ENCODE assay signal across 9 mouse cellular contexts in genomic region chr17:84510355-84510754, GRCm38 (mm10). TPM values are rescaled to one million over a fixed set of nuclear protein-coding genes. Genes with fewer than 3 reads are reported as not detected.
A peak's percentile ranks its signal among the peaks of the same experiment; 100 is the strongest.
DNase-seq lines count a peak whose midpoint lies in the region; ATAC-seq and TF ChIP-seq lines count a peak whose summit lies in the region.
"Had no signal": no experiment of that assay in that cellular context is flagged by ENCODE, and none has a peak within 500 bp of the region (broad histone marks: within the 10 kb centered on the region; RNA-seq: fewer than 3 reads in every experiment).

No protein-coding gene starts in this region.

- no peaks in the 10 kb centered on the region for H3K27me3 ChIP-seq in heart, embryonic 12.5 days (replicated peaks)
- H3K27me3 ChIP-seq in kidney, embryonic 15.5 days: no peaks in the 10 kb centered on the region
- H3K27me3 ChIP-seq in limb, embryonic 14.5 days (ENCODE audit: control insufficient read depth, insufficient read depth, low read length): no peaks in the 10 kb centered on the region

- H3K9me3 ChIP-seq in heart, embryonic 12.5 days (replicated peaks): no peaks in the 10 kb centered on the region
- no peaks in the 10 kb centered on the region for H3K9me3 ChIP-seq in kidney, embryonic 15.5 days (replicated peaks)
- H3K9me3 ChIP-seq in limb, embryonic 14.5 days (ENCODE audit: control insufficient read depth, low read length): no peaks in the 10 kb centered on the region
- H3K9me3 ChIP-seq: G1E had no signal

- TF ChIP-seq POLR2A in limb, embryonic 14.5 days (IDR thresholded peaks at IDR 0.05; ENCODE audit: borderline replicate concordance, extremely low read depth, insufficient read depth, insufficient read length): no peak

- peak; percentile 96 for DNase-seq in heart, adult 11 months
- peak; percentile 55 for DNase-seq in MN1 (ENCODE audit: low spot score)
- DNase-seq in limb, embryonic 14.5 days (ENCODE audit: low spot score): peak; percentile 87
- no peak for DNase-seq in thymus, postnatal 25 days
- no peak for DNase-seq in cerebellum, adult 8-10 months

- no peaks in the 10 kb centered on the region for H3K36me3 ChIP-seq in heart, embryonic 12.5 days
- no peaks in the 10 kb centered on the region for H3K36me3 ChIP-seq in kidney, embryonic 15.5 days
- H3K36me3 ChIP-seq in limb, embryonic 14.5 days (ENCODE audit: control insufficient read depth, insufficient read depth, low read length): no peaks in the 10 kb centered on the region
- H3K36me3 ChIP-seq: G1E had no signal

- no peak overlapping the region for H3K4me3 ChIP-seq in heart, embryonic 12.5 days
- no peak overlapping the region for H3K4me3 ChIP-seq in kidney, embryonic 15.5 days (replicated peaks)
- no peak overlapping the region for H3K4me3 ChIP-seq in limb, embryonic 14.5 days (replicated peaks; ENCODE audit: low read length)

- no peak for ATAC-seq in heart, embryonic 12.5 days (ENCODE audit: insufficient number of reproducible peaks, low FRiP score)
- peak; percentile 77 for ATAC-seq in frontal cortex, adult (ENCODE audit: low TSS enrichment)
- 0 out of 2 replicates have a peak, but pooled peaks have one; percentile 20 for ATAC-seq in kidney, embryonic 15.5 days (replicated peaks; ENCODE audit: low FRiP score)
- ATAC-seq in limb, embryonic 14.5 days (ENCODE audit: low FRiP score, low read depth): peak; percentile 45; the same call in 1 of the 2 replicates

- H3K9ac ChIP-seq in heart, embryonic 12.5 days: no peak overlapping the region
- no peak overlapping the region for H3K9ac ChIP-seq in kidney, embryonic 15.5 days
- H3K9ac ChIP-seq in limb, embryonic 14.5 days (ENCODE audit: low read depth, low read length, severe bottlenecking): no peak overlapping the region

- H3K27ac ChIP-seq in heart, embryonic 12.5 days (ENCODE audit: poor library complexity, severe bottlenecking): no peak overlapping the region
- peak overlapping the region; percentile 91 for H3K27ac ChIP-seq in kidney, embryonic 15.5 days
- H3K27ac ChIP-seq in limb, embryonic 14.5 days (replicated peaks; ENCODE audit: low read depth, low read length): peak overlapping the region; percentile 74

- H3K4me2 ChIP-seq in heart, embryonic 12.5 days: no peak overlapping the region
- 0 out of 2 replicates have a peak overlapping the region, but pooled peaks have one; percentile 6 for H3K4me2 ChIP-seq in kidney, embryonic 15.5 days
- peak overlapping the region; percentile 80; the same call in 1 of the 2 replicates for H3K4me2 ChIP-seq in limb, embryonic 14.5 days (replicated peaks; ENCODE audit: low read depth, low read length, severe bottlenecking)

- peaks cover 15% of the 10 kb centered on the region for H3K4me1 ChIP-seq in heart, embryonic 12.5 days (replicated peaks)
- H3K4me1 ChIP-seq in kidney, embryonic 15.5 days: peaks cover 30% of the 10 kb centered on the region
- H3K4me1 ChIP-seq in limb, embryonic 14.5 days (ENCODE audit: control insufficient read depth, insufficient read depth, low read length): peaks cover 17% of the 10 kb centered on the region

- WGBS in heart, embryonic 12.5 days: 60% methylated on average over 5 of the region's 5 CpGs
- WGBS in kidney, embryonic 15.5 days: 30% methylated on average over 5 of the region's 5 CpGs
- WGBS in limb, embryonic 14.5 days: 32% methylated on average over 5 of the region's 5 CpGs

RNA-seq across cellular contexts. Expression of gene Plekhh2, which starts 1.3 kb away (rescaled TPM):
- polyA plus RNA-seq in heart, embryonic 12.5 days (2016; fragmentation: Nextera tagmentation; extraction: Ambion mirVana): 3.3 and 3.6 TPM in 2 replicates
- polyA plus RNA-seq in kidney, embryonic 15.5 days (2015; fragmentation: Nextera tagmentation; extraction: Ambion mirVana): 10.3 and 11.9 TPM in 2 replicates
- polyA plus RNA-seq in limb, embryonic 14.5 days (2012; rRNA removed): 24.5 TPM in 2 replicates
- 12.6 and 12.8 TPM in 2 replicates for polyA plus RNA-seq in limb, embryonic 14.5 days (2014; fragmentation: Nextera tagmentation; extraction: Ambion mirVana)

RNA-seq across cellular contexts. Expression of gene Thada, which starts 44.4 kb away (rescaled TPM):
- polyA plus RNA-seq in heart, embryonic 12.5 days (2016; fragmentation: Nextera tagmentation; extraction: Ambion mirVana): 6.4 and 7.8 TPM in 2 replicates
- polyA plus RNA-seq in kidney, embryonic 15.5 days (2015; fragmentation: Nextera tagmentation; extraction: Ambion mirVana): 10.3 and 10.4 TPM in 2 replicates
- 9.1 and 9.6 TPM in 2 replicates for polyA plus RNA-seq in limb, embryonic 14.5 days (2012; rRNA removed)
- 9.4 and 9.7 TPM in 2 replicates for polyA plus RNA-seq in limb, embryonic 14.5 days (2014; fragmentation: Nextera tagmentation; extraction: Ambion mirVana)

Comparison
In these comparisons a context has a peak if more than half of its experiments do, and no peak if none do; other contexts are left out.
1. DNase-seq: peak in heart, adult 11 months (single experiment), MN1 (single experiment) and limb, embryonic 14.5 days (single experiment); none in thymus, postnatal 25 days (single experiment) and cerebellum, adult 8-10 months (single experiment).